Mouse (Mus musculus) thymus, adult 2 months (tissue): ENCODE data around the gene Zfp128.
"Not testable (repeated sequence)": the region's sequence is repeated elsewhere in the genome, so short reads cannot be mapped to it uniquely, and the experiment has no call there.

Experiments used
- CTCF ChIP-seq: fragments of 200-500 bp; IDR thresholded peaks from 2 replicates; pipeline ENCODE4 v1.5.1; 2012; ENCODE audit warnings: mild to moderate bottlenecking, control low read depth, low read length, moderate library complexity, borderline replicate concordance; ENCODE audit not compliant: control insufficient read depth, poor library complexity, insufficient read depth; ENCODE audit errors: extremely low read depth
- POLR2A ChIP-seq: fragments of 200-500 bp; IDR thresholded peaks from 2 replicates; pipeline ENCODE4 v1.6.1; 2012; ENCODE audit warnings: mild to moderate bottlenecking, low read length, control low read depth, moderate library complexity; ENCODE audit not compliant: control insufficient read depth, poor library complexity, insufficient read depth; ENCODE audit errors: extremely low read depth

GRCm38 (mm10) chr7:12920495-12920894 lies 39.5 kb downstream of the Zfp128 start:
- TF ChIP-seq POLR2A, CTCF: not testable (repeated sequence)
